Mouse (Mus musculus): ENCODE data around the gene Gse1. TPM values are rescaled to one million over a fixed set of nuclear protein-coding genes. Genes with fewer than 3 reads are reported as not detected.

Gene Gse1
- polyA plus RNA-seq, 1 experiment = 14.7 TPM

DNA sequence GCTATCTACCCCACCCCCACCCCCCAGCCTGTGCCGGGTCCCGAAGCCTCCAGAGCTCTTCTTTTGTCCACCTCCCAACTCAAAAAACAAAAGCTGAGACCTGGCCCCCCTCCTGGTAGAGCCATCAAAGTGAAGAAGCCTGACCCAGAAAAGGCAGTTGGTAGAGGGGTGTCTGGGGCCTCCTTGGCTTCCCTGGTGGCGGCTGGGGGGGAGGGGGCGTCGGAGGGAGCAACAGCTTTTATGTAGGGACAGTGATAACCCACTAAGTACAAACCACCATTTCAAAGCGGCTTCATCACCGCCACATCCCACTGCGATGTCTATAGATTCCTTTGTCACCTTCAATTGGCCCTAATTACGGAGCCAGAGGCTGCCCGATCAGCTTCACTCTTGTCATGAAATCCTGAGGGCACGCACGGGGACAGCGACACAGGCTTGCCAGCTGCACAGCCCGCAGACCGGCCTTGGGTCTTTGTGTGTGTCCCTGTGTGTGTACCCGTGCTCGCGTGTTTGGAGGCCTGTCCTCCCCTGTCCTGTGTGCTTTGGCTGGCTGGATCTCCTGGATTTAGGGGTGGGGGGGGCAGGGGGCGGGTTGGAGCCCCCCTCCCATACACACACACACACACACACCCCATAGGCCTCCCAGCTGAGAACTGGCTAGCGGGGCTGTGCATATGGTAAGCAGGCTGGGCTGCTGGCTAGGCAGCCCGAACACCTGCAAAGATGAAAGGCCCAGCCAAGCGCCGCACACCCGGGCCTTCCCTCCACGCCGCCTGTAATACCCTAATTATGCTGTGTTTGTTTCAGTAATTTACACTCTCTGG is 285.6 kb downstream of the Gse1 start:
- Histone ChIP-seq H3K79me2 (ENCODE audit: control insufficient read depth, insufficient read depth) (peaks cover 8% of the 10 kb centered on the region), H3K4me2 (ENCODE audit: low read depth) (no peak overlapping the region), H3K27me3 (ENCODE audit: control insufficient read depth, insufficient read depth, insufficient read length) (no peaks in the 10 kb centered on the region), H3K4me3 (no peak overlapping the region), H3K36me3 (ENCODE audit: control insufficient read depth, insufficient read depth) (no peaks in the 10 kb centered on the region), H3ac (ENCODE audit: control insufficient read depth, insufficient read length) (no peak overlapping the region)
- TF ChIP-seq REST (IDR thresholded peaks at IDR 0.05; ENCODE audit: insufficient read depth, insufficient read length) (no peak), TCF3 (IDR thresholded peaks at IDR 0.05; ENCODE audit: insufficient read length, low read depth) (no peak), POLR2A (IDR thresholded peaks at IDR 0.05; ENCODE audit: insufficient read length, low read depth) (no peak), USF1 (IDR thresholded peaks at IDR 0.05; ENCODE audit: low read depth) (no peak), POLR2AphosphoS2 (IDR thresholded peaks at IDR 0.05; ENCODE audit: insufficient read length, low read depth) (no peak)

DNA sequence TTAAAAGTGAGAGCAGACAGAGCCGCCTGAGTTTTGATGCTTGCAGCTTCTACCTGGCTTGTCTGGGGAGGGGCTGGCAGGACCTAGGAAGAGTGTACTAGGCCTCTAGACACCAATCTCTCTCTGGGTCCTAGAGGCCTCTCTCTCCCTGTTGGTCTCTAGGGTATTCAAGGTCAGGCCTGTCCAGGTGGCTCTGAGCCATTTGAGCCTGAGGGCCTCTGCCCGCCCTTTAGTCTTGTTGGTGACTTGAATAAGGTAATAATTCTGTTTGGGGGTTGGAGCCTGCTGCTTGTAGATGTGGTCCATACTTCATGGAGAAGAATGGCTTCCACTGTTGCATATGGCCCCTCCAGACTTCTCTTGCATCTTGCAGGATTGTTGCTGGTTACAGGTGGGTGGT is 287.0 kb downstream of the Gse1 start:
- TF ChIP-seq POLR2AphosphoS2 (IDR thresholded peaks at IDR 0.05; ENCODE audit: insufficient read length, low read depth) = no peak
- TF ChIP-seq USF1 (IDR thresholded peaks at IDR 0.05; ENCODE audit: low read depth) = no peak
- no peak for TF ChIP-seq CEBPB (IDR thresholded peaks at IDR 0.05; ENCODE audit: insufficient read depth, poor library complexity, severe bottlenecking)
- no peak for TF ChIP-seq E2F4 (IDR thresholded peaks at IDR 0.05; ENCODE audit: insufficient read depth)
- TF ChIP-seq SRF (IDR thresholded peaks at IDR 0.05; ENCODE audit: control insufficient read depth, insufficient read length, low read depth) = no peak
- no peak for TF ChIP-seq REST (IDR thresholded peaks at IDR 0.05; ENCODE audit: insufficient read depth, insufficient read length)
- TF ChIP-seq MYOD1 (IDR thresholded peaks at IDR 0.05; ENCODE audit: control insufficient read depth in 1 of 3, insufficient read length in 2 of 3, low read depth in 2 of 3) = no peak
- TF ChIP-seq MYOG (IDR thresholded peaks at IDR 0.05; ENCODE audit: control insufficient read depth in 1 of 3, insufficient read depth in 1 of 3, insufficient read length in 2 of 3, low read depth in 2 of 3) = no peak
- no peak for TF ChIP-seq MAX (IDR thresholded peaks at IDR 0.05; ENCODE audit: low read depth)
- no peak for TF ChIP-seq POLR2A (IDR thresholded peaks at IDR 0.05; ENCODE audit: insufficient read length, low read depth)
- TF ChIP-seq TCF3 (IDR thresholded peaks at IDR 0.05; ENCODE audit: insufficient read length, low read depth) = no peak
- no peak for TF ChIP-seq TCF12 (IDR thresholded peaks at IDR 0.05; ENCODE audit: insufficient read depth, poor library complexity, severe bottlenecking)
- Histone ChIP-seq H3K4me3 (no peak overlapping the region), H3ac (ENCODE audit: control insufficient read depth, insufficient read length) (no peak overlapping the region), H3K79me2 (ENCODE audit: control insufficient read depth, insufficient read depth) (peaks cover 15% of the 10 kb centered on the region), H3K27me3 (ENCODE audit: control insufficient read depth, insufficient read depth, insufficient read length) (no peaks in the 10 kb centered on the region), H3K36me3 (ENCODE audit: control insufficient read depth, insufficient read depth) (no peaks in the 10 kb centered on the region), H3K4me2 (ENCODE audit: low read depth) (no peak overlapping the region)

- Histone ChIP-seq H3K4me3 (no peak overlapping the region), H3K79me2 (ENCODE audit: control insufficient read depth, insufficient read depth) (peaks cover 18% of the 10 kb centered on the region), H3K36me3 (ENCODE audit: control insufficient read depth, insufficient read depth) (no peaks in the 10 kb centered on the region), H3K4me2 (ENCODE audit: low read depth) (no peak overlapping the region), H3K27me3 (ENCODE audit: control insufficient read depth, insufficient read depth, insufficient read length) (no peaks in the 10 kb centered on the region), H3ac (ENCODE audit: control insufficient read depth, insufficient read length) (no peak overlapping the region)
- TF ChIP-seq TCF12 (IDR thresholded peaks at IDR 0.05; ENCODE audit: insufficient read depth, poor library complexity, severe bottlenecking) (no peak), SRF (IDR thresholded peaks at IDR 0.05; ENCODE audit: control insufficient read depth, insufficient read length, low read depth) (no peak), CEBPB (IDR thresholded peaks at IDR 0.05; ENCODE audit: insufficient read depth, poor library complexity, severe bottlenecking) (no peak)
These were observed 287.4 kb downstream of the Gse1 start for GRCm38 (mm10) chr8:120515650-120516049.

GRCm38 (mm10) chr8:120516182-120516755 is 288.0 kb downstream of the Gse1 start:
- H3K4me2 ChIP-seq (ENCODE audit: low read depth) = no peak overlapping the region

DNA sequence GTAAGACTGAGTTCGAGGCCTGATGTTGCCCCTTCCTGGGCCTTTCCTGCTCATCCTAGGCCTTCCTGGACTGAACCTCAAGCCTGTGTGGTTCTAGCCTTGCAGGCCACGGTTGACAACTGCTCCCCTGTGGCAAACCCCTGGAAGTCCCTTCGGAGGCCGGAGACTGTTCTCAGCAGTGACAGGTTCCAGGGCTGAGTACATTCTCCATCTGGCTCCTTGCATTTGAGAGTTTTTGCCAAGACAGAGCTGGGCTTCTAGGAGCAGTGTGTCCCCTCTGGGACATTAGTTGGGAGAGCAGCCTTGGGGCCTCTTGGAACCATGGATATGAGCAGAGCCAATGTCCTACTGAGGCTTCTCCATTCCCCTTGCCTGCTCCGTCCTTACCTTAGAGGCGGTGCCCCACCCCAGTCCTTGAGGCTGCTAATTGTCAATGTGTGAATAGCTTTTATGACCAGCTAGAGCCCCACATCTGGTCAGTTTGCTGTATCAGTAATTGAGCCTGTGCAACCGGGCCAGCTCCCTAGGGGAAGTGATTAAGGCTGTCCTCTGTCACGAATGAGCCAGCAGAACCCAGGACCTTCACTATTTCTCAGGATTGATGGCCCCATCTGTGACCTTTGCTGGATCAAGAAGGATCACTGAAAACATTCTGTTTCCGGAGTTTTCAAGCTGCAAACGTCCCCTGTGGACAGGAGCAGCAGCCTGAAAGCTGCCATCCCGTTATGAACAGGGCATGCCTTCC is 289.6 kb downstream of the Gse1 start:
- Histone ChIP-seq H3ac (ENCODE audit: control insufficient read depth, insufficient read length) (no peak overlapping the region), H3K4me2 (ENCODE audit: low read depth) (no peak overlapping the region), H3K36me3 (ENCODE audit: control insufficient read depth, insufficient read depth) (no peaks in the 10 kb centered on the region), H3K27me3 (ENCODE audit: control insufficient read depth, insufficient read depth, insufficient read length) (no peaks in the 10 kb centered on the region), H3K4me3 (no peak overlapping the region), H3K79me2 (ENCODE audit: control insufficient read depth, insufficient read depth) (peaks cover 14% of the 10 kb centered on the region)
- TF ChIP-seq TCF3 (IDR thresholded peaks at IDR 0.05; ENCODE audit: insufficient read length, low read depth) (no peak), CEBPB (IDR thresholded peaks at IDR 0.05; ENCODE audit: insufficient read depth, poor library complexity, severe bottlenecking) (no peak), POLR2A (IDR thresholded peaks at IDR 0.05; ENCODE audit: insufficient read length, low read depth) (no peak), POLR2AphosphoS2 (IDR thresholded peaks at IDR 0.05; ENCODE audit: insufficient read length, low read depth) (no peak)

More at GRCm38 (mm10) chr8:120516182-120516755, 288.0 kb downstream of the Gse1 start:
- TF ChIP-seq MYOG (IDR thresholded peaks at IDR 0.05; ENCODE audit: control insufficient read depth in 1 of 3, insufficient read depth in 1 of 3, insufficient read length in 2 of 3, low read depth in 2 of 3) (peak in 2 of 3 experiments; percentile 14 to 49), USF1 (IDR thresholded peaks at IDR 0.05; ENCODE audit: low read depth) (no peak), MYOD1 (IDR thresholded peaks at IDR 0.05; ENCODE audit: control insufficient read depth in 1 of 3, insufficient read length in 2 of 3, low read depth in 2 of 3) (peak in 1 of 3 experiments; percentile 32)
- Histone ChIP-seq H3K79me2 (ENCODE audit: control insufficient read depth, insufficient read depth) (peaks cover 13% of the 10 kb centered on the region), H3K4me3 (no peak overlapping the region), H3ac (ENCODE audit: control insufficient read depth, insufficient read length) (no peak overlapping the region), H3K27me3 (ENCODE audit: control insufficient read depth, insufficient read depth, insufficient read length) (no peaks in the 10 kb centered on the region), H3K36me3 (ENCODE audit: control insufficient read depth, insufficient read depth) (no peaks in the 10 kb centered on the region)

Data from myocyte (in vitro differentiated cells).